Mouse (Mus musculus): ENCODE data around the gene Diras2.

- no peak for TF ChIP-seq POLR2A (IDR thresholded peaks at IDR 0.05; ENCODE audit: insufficient read depth, low read depth, low read length)
- no peak for TF ChIP-seq CTCF (IDR thresholded peaks at IDR 0.05; ENCODE audit: insufficient read depth, low read depth, low read length)
These were observed 20.8 kb downstream of the Diras2 start for GRCm38 (mm10) chr13:52510172-52510880.
